Mouse (Mus musculus): ENCODE measurements around the gene Vtcn1. TPM values are rescaled to one million over a fixed set of nuclear protein-coding genes. Genes with fewer than 3 reads are reported as not detected.

Vtcn1 gene
- polyA plus RNA-seq, 1 experiment from 2014 or later, result 0.81 TPM

- Histone ChIP-seq H3K9ac (replicated peaks; ENCODE audit: low read depth) (no peak overlapping the region), H3K36me3 (ENCODE audit: insufficient read depth, low read length) (peaks cover 19% of the 10 kb centered on the region), H3K4me1 (ENCODE audit: insufficient read depth, low read depth, low read length) (no peaks in the 10 kb centered on the region), H3K9me3 (ENCODE audit: low read length) (no peaks in the 10 kb centered on the region), H3K27ac (ENCODE audit: low read length) (no peak overlapping the region), H3K4me2 (replicated peaks; ENCODE audit: low read depth, low read length) (no peak overlapping the region), H3K27me3 (replicated peaks; ENCODE audit: insufficient read depth, low read length) (no peaks in the 10 kb centered on the region), H3K4me3 (ENCODE audit: low read depth, low read length) (no peak overlapping the region)
- ATAC-seq, result no peak
- 90% methylated on average over 6 of the region's 6 CpGs for WGBS
- no peak for DNase-seq (ENCODE audit: low spot score)
- no peak for TF ChIP-seq CTCF (IDR thresholded peaks at IDR 0.05)
- TF ChIP-seq EP300 (IDR thresholded peaks at IDR 0.05), result no peak
Observed at GRCm38 (mm10) chr3:100935521-100935920, 110.3 kb downstream of the Vtcn1 start.

GRCm38 (mm10) chr3:100936201-100936600, 110.9 kb downstream of the Vtcn1 start:
- no peak overlapping the region for H3K27ac ChIP-seq (ENCODE audit: low read length)
- no peak overlapping the region for H3K9ac ChIP-seq (replicated peaks; ENCODE audit: low read depth)
- 96% methylated on average over 6 of the region's 6 CpGs for WGBS
- H3K4me2 ChIP-seq (replicated peaks; ENCODE audit: low read depth, low read length), result no peak overlapping the region
- H3K4me1 ChIP-seq (ENCODE audit: insufficient read depth, low read depth, low read length), result no peaks in the 10 kb centered on the region
- no peaks in the 10 kb centered on the region for H3K27me3 ChIP-seq (replicated peaks; ENCODE audit: insufficient read depth, low read length)
- DNase-seq (ENCODE audit: low spot score) (no peak), ATAC-seq (no peak)
- H3K9me3 ChIP-seq (ENCODE audit: low read length), result no peaks in the 10 kb centered on the region
- peaks cover 19% of the 10 kb centered on the region for H3K36me3 ChIP-seq (ENCODE audit: insufficient read depth, low read length)
- no peak overlapping the region for H3K4me3 ChIP-seq (ENCODE audit: low read depth, low read length)
- no peak for TF ChIP-seq CTCF (IDR thresholded peaks at IDR 0.05)
- TF ChIP-seq EP300 (IDR thresholded peaks at IDR 0.05), result no peak

GRCm38 (mm10) chr3:100938211-100938610, 113.0 kb downstream of the Vtcn1 start:
- WGBS, result 90% methylated on average over 4 of the region's 4 CpGs
- Histone ChIP-seq H3K4me2 (replicated peaks; ENCODE audit: low read depth, low read length) (no peak overlapping the region), H3K9ac (replicated peaks; ENCODE audit: low read depth) (no peak overlapping the region), H3K36me3 (ENCODE audit: insufficient read depth, low read length) (peaks cover 12% of the 10 kb centered on the region), H3K27me3 (replicated peaks; ENCODE audit: insufficient read depth, low read length) (no peaks in the 10 kb centered on the region), H3K27ac (ENCODE audit: low read length) (no peak overlapping the region), H3K4me1 (ENCODE audit: insufficient read depth, low read depth, low read length) (no peaks in the 10 kb centered on the region), H3K4me3 (ENCODE audit: low read depth, low read length) (no peak overlapping the region), H3K9me3 (ENCODE audit: low read length) (no peaks in the 10 kb centered on the region)
- ATAC-seq (no peak), DNase-seq (ENCODE audit: low spot score) (no peak)
- no peak for TF ChIP-seq EP300 (IDR thresholded peaks at IDR 0.05)
- no peak for TF ChIP-seq CTCF (IDR thresholded peaks at IDR 0.05)

- 75% methylated on average over 4 of the region's 4 CpGs for WGBS
- Histone ChIP-seq H3K9ac (replicated peaks; ENCODE audit: low read depth) (no peak overlapping the region), H3K27ac (ENCODE audit: low read length) (no peak overlapping the region), H3K4me3 (ENCODE audit: low read depth, low read length) (no peak overlapping the region), H3K9me3 (ENCODE audit: low read length) (no peaks in the 10 kb centered on the region), H3K27me3 (replicated peaks; ENCODE audit: insufficient read depth, low read length) (no peaks in the 10 kb centered on the region), H3K4me2 (replicated peaks; ENCODE audit: low read depth, low read length) (no peak overlapping the region), H3K36me3 (ENCODE audit: insufficient read depth, low read length) (peaks cover 19% of the 10 kb centered on the region), H3K4me1 (ENCODE audit: insufficient read depth, low read depth, low read length) (no peaks in the 10 kb centered on the region)
- TF ChIP-seq EP300 (IDR thresholded peaks at IDR 0.05), result no peak
- TF ChIP-seq CTCF (IDR thresholded peaks at IDR 0.05), result no peak
- ATAC-seq (no peak), DNase-seq (ENCODE audit: low spot score) (no peak)
Observed at GRCm38 (mm10) chr3:100940496-100941037, 115.3 kb downstream of the Vtcn1 start.

Other genes with a start within 250 kb of the Vtcn1 start
- 74.3 and 74.4 TPM in 2 replicates for gene Man1a2, start 140.0 kb upstream of the Vtcn1 start, polyA plus RNA-seq (2015; fragmentation: Nextera tagmentation; extraction: Ambion mirVana)
- 2.7 and 2.8 TPM in 2 replicates for gene Trim45, start 96.7 kb downstream of the Vtcn1 start, polyA plus RNA-seq (2015; fragmentation: Nextera tagmentation; extraction: Ambion mirVana)
- gene Ttf2, start 144.2 kb downstream of the Vtcn1 start, polyA plus RNA-seq (2015; fragmentation: Nextera tagmentation; extraction: Ambion mirVana), result 3.6 and 4.0 TPM in 2 replicates
- 0.90 and 0.92 TPM in 2 replicates for gene Cd101, start 204.1 kb downstream of the Vtcn1 start, polyA plus RNA-seq (2015; fragmentation: Nextera tagmentation; extraction: Ambion mirVana)